Mouse (Mus musculus) layer of hippocampus, adult 9-10 months (tissue): Measurements from ENCODE around the gene Ppp3r2.

Source experiments
- DNase-seq: peaks from one replicate; pipeline ENCODE4 v3.0.0; 2022; ENCODE audit warnings: low spot score

Ppp3r2 gene

DNA sequence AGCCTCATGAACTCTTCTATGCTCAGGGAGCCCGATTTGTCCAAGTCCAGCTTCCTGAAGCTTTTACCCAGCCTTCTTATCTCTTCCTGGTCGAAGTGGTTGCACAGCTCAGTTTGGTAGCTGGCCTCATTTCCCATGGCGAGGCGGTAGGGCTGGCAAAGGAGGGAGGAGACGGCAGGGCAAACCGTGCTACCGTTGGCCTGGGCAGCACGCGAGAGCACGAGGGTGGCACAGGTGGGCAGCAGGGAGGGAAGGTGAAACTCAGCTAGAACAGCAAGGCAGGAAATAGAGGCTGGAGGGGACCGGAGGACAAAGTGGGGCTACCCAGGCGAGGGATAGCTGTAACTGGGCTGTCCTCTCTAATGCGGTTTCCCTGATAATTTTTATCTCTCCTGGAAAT lies at the start of gene Ppp3r2:
TSS of gene Ppp3r2 (minus strand) at position 213 of the 400 bp plus-strand sequence.
- no peak for DNase-seq

DNA sequence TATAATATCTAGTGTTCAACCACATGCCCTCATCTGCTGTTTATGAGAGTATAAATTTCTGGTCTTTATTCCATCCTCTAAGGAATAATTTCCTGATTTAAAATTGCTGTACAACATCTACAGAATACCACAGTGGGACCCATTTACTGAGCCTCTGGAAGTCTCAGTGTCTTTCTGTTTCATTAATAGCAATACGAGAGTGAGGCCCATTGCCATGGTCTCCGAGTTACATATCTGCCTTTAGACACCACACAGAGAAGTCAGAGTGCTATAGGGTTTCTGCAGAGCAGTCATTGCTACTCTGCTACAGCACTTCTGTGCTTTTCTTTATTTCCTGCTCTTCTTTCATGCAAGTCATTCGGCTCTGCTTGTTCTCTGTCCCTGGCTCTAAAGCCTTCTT lies 47.5 kb upstream of the Ppp3r2 start:
- no peak for DNase-seq

GRCm38 (mm10) chr4:49723908-49724307 lies 42.1 kb upstream of the Ppp3r2 start:
- DNase-seq, result no peak

GRCm38 (mm10) chr4:49691405-49692194 lies 9.8 kb upstream of the Ppp3r2 start:
- no peak for DNase-seq

DNA sequence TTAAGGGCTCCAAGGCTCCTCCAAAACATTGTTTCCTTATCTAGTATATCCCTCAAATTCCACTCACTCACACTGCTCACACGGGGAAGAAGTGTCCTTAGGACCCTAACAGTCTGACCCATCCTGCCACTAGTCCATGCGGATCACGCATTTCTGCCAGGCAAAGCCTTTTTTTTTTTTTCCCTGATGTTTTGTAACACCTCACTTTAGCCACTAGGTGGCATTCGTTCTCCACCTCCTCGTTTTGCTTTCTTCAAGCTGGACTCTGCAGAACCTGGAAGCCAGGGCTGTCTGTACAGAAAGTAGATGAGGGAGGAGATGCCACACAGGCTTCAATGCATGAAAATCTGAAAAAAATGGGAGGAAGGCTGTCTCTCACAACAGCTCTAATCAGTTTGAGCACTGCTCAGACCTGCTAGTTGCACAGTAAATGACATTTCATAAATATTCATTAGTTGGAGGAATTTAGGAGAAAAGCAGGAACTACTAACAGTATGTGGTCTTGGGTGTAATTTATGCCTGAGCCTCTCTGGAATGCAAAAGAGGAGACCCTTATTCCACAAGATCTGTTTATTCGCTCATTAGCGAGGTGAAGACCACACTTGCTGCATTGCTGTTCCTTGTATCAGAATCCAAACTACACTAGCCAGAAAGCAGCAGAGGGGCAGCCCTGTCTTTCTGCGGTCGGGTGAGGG lies 6.9 kb upstream of the Ppp3r2 start:
- peak; percentile 22 for DNase-seq

GRCm38 (mm10) chr4:49680171-49680875 lies 1.5 kb downstream of the Ppp3r2 start:
- DNase-seq, result no peak

DNA sequence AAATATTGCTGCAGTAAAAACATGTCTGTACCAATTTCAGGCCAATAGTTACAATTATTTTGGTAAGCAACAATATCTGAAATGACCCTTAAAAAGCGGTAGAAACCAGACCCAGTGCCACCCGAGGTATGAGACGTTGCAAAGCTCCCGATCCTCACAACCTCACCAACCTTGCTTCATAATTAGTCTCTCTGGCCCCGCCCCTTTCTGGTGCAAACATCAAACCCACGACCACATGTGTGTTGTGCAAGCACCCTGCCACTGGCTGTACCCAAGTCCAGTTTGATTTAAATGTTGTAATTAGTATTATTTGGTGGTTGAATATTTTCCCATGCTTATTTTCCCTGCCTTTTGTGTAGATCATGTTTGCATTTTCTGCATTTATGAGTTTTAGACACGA lies 5.0 kb downstream of the Ppp3r2 start:
- DNase-seq, result no peak

GRCm38 (mm10) chr4:49676071-49676470 lies 5.8 kb downstream of the Ppp3r2 start:
- no peak for DNase-seq

DNA sequence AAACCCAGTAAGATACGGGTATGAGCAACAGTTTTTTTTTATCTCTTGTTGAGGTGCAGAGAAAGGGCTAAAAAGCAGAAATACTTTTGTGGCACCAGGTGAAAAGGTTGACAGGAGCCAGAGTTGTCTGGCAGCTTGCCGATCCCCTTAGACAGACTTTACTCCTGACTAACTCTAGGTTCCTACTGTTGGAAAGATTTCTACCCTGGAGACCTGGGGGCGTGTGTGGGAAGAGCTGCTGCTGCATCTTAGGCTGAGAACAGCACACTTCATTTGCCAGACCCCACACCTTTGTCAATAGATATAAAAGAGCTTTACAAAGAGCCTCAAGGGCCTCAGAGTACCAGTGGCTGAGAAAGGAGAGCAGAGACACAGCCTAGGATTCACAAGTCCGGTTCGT lies 17.0 kb downstream of the Ppp3r2 start:
- no peak for DNase-seq

DNA sequence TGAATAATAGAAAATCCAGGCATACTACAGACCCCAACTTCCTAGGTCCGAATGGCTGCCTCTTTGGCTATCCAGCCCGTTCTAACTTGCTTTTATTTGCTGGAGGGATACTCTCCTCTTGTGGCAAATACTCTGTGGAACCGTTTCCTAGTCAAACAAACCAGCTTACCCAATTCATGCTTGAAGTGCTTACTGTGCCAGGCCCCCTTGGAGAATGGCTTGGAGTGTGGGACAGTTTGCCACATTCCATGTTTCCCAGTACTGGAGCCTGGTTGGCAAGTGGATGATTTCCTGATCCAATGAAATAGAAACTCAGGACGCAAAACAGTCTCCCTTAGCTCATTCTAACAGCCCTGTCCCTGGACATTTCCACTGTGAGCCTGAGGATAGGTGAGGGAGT lies 19.6 kb downstream of the Ppp3r2 start:
- DNase-seq, result no peak

GRCm38 (mm10) chr4:49661664-49662063 lies 20.2 kb downstream of the Ppp3r2 start:
- DNase-seq, result no peak

DNA sequence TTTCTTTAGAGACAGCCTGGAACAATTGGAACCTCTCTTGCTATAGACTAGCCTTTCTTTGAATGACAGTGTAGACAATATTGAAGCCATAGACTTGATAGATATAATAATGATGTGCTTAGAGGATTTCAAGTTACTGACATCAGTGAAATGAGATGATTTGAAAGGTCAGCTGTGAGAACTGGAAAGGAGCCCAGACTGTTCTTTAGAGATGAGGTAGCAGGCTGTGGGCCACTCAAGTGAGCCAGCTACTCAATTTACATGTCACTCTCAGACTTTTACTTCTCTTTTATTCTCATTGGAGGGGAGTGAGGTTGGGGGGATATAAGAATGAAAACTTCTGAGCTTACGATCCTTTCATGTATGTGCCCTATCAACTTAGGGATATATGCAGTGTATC lies 22.4 kb downstream of the Ppp3r2 start:
- DNase-seq, result no peak

- DNase-seq, result no peak
These were observed 41.9 kb downstream of the Ppp3r2 start for GRCm38 (mm10) chr4:49639913-49640312.

DNA sequence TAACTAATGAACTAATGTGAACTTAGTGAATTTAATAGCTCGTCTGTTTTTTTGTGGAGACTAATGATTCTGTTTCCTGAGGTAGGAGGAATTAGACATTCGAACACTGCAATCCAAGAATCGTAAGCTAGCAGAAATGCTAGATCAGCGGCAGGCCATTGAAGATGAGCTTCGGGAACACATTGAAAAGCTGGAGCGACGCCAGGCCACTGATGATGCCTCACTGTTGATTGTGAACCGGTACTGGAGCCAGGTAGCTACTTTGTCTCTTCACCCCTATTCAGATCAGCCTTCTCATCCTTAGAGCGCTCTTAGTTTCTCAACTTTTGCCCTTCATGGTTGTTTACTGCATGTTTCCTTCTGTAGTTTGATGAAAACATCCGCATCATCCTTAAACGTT lies 44.0 kb downstream of the Ppp3r2 start:
- no peak for DNase-seq

- DNase-seq, result no peak
These were observed 49.7 kb downstream of the Ppp3r2 start for GRCm38 (mm10) chr4:49632139-49632481.

DNA sequence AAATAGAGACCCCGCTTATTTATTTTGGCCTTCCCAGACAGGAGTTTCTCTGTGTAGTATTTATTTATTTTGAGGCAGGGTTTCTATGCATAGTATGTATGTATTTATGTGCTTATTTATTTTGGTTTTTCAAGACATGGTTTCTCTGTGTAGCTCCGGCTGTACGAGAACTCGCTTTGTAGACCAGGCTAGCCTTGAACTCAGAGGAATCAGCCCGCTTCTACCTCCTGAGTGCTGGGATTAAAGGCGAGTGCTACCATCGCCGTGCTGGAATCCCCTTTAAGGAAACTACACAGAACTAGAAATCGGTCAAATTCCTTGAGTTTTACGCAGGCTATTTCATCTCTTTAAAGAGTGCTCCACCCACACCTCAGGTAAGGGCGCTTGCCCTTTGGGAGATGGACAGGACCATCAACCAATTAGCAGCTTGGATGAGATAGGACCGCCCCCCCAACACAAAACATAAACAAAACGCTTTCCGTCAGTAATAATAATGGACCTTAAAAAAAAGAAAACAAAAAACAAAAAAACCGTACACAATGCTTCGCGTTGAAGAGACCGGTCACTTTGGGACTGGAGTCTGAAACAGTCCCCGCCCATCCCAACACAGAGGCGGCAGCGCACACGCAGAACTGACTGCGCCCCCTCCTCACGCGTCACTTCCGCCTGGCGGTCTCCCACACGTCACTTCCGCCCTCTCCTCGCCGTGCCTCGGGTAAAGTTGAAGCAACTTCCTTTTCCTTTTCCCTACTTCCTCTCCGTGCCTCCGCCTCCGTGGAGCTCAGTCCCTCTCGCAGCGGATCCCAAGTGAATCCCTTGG lies 50.3 kb downstream of the Ppp3r2 start, which contains the start of gene Rnf20:
TSS of gene Rnf20 (plus strand) at position 688 of the 820 bp plus-strand sequence.
- DNase-seq, result peak; percentile 92

GRCm38 (mm10) chr4:49628941-49629340 lies 52.9 kb downstream of the Ppp3r2 start:
- no peak for DNase-seq
